Mouse (Mus musculus): ENCODE measurements around the gene Park7.

DNA sequence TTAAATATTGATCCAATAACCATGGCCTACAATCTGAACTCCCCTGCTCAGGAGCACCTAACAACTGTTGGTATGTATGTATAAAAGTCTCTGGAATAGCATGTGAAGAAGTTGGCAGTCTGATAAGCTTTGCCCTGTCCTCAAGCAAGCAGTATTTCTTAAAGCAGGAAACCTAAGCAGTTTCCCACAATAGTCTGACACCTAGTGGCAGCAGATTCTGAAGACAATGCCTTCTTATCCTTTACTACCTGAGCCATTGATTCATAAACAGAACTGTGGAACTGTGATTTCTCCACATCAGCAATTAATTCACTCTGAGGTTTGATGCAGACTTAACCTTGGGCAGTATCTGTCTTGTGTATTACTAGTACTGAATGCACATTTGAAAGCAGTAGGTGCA, 48.9 kb downstream of the Park7 start:
- TF ChIP-seq CTCF (IDR thresholded peaks at IDR 0.05; ENCODE audit: extremely low read depth, insufficient read length, insufficient replicate concordance, low read depth, low read length): no peak
- TF ChIP-seq POLR2A (IDR thresholded peaks at IDR 0.05; ENCODE audit: low read depth, low read length): no peak

Data from small intestine, adult 2 months (tissue).